Mouse (Mus musculus) central nervous system, embryonic 14 days (tissue): ENCODE data around the gene Zfp58. TPM values are rescaled to one million over a fixed set of nuclear protein-coding genes. Genes with fewer than 3 reads are reported as not detected.

Experiments used
- polyA plus RNA-seq: library from polyadenylated mRNA; depleted of rRNA; stranded (reverse); fragments of >200 nt; gene quantifications from 2 replicates; pipeline ENCODE4 v1.2.3, GENCODE M21; 2012; rRNA removed

The Zfp58 gene
- 5.7 and 6.2 TPM in 2 replicates for polyA plus RNA-seq

DNA sequence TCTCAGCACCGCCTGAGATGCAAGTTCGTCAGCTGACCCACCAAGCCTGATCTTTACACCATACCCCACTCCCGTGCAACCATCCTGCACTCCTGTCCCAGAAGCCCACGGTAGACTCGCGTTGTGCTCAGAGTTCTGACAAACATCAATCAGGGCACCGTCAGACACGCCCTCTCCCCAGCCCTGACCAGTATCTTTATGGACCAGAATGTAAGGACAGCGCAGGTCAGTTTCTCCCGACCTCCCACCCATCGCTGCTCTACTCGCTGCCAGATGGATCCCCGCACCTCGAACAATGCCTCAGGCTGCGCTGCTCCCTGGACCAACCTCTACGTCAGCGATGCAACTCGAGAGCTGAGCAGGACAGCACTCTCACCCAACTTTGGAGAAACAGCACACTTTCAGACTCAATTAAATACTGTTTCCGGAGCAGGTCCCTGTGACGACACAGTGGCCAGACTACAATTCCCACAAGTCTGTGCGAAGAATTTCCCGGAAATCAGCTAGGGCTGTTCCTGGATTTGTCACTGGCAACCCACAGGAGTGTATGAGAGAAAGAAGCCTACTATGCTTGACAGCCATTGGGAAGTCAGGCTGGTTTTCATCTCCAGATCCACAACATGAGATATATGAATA, at the start of gene Zfp58:
TSS of gene Zfp58 (minus strand) at position 472 of the 636 bp plus-strand sequence.

DNA sequence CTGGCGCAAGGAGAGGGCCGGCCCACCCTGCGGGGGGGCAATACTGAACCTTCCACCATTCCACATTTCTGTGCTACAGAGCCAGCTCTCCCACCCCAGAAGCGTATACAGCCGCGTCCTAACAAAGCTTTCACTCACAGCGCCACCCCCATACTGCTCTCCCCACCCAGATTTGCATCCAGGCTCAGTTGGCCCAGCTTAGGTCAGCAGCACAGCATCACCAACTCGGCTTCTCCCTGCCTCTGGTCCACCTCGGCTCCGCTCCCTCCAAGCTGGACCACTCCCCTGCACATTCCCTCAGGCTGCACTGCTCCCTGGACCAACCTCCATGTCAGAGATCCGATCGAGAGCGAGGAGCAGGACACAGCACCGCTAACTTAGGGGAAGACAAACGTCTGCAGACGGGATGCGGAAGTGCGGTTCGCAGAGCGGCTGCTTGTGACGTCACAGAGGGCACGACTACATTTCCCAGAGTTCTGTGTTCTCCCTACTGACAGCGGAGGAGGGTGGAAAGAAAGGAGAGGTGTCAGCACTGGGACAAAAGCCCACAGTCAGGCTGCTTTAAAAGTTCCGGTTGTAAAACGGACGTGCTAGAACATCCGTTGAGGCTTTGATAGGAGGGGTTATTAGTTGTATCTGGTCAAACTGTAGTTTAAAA, 25.5 kb upstream of the Zfp58 start, which contains the start of the genes Gm26965 and Zfp87:
TSS of gene Gm26965 (minus strand) at position 399 of the 658 bp plus-strand sequence.
TSS of gene Zfp87 (minus strand) at position 425 of the 658 bp plus-strand sequence.

DNA sequence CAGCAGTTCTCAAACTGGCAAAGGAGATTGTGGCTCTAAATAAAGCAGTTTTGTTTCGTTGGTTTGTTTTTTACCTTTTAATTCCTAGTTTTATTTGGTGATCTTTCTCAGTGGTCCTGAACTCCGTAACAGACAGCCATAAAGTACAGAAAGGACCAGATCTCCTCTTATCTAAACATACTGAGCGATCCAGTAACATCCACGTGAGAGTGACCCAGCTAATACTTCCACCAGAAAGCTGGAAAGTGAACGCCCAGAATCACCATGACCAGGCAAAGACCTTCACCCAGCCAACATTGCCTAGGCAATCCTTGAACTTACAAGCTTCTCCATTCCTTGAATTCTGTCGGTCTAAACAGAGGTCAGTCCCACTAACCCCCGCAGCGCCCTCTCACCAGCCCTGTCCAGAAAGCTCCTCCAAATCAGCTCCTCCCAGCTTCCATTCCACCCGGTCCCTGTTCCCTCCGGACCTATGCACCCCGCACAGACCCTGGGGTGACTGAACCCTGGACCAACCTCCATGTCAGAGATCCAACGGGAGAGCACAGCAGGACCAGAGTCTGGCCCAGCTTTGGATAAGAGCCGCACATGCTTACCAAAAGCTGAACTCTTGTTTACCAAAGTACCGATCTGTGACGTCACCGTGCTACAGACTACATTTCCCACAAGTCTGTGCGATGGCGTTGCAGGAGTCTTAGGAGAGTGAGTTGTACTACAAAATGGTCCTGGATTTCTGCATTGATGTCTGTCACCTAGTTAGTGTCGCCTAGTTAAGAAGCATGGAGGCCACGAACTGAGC, 16.5 kb downstream of the Zfp58 start, which contains the start of gene Zfp874b:
TSS of gene Zfp874b (minus strand) at position 634 of the 799 bp plus-strand sequence.

DNA sequence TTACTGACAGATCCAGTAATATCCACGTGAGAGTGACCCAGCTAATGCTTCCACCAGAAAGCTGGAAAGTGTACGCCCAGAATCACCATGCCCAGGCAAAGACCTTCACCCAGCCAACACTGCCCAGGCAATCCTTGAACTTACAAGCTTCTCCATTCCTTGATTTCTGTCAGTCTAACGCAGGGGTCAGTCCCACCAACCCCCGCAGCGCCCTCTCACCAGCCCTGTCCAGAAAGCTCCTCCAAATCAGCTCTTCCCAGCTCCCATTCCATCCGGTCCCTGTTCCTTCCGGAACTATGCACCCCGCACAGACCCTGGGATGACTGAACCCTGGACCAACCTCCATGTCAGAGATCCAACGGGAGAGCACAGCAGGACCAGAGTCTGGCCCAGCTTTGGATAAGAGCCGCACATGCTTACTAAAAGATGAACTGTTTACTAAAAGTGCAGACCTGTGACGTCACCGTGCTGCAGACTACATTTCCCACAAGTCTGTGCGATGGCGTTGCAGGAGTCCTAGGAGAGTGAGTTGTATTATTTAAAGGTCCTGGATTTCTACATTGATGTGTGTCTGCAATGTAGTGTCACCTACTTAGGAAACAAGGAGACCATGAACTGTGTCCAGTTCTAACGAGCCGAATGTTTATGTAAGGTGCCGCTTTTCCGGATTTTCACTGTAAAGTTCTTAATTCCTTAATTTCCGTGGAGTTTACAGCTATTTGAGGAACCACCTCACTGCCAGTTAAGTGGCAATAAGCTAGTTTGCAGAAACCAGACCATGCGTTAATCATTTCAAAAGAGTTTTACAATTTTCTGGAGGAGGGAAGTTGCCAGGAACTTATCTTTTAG, 49.0 kb downstream of the Zfp58 start, which contains the start of gene Zfp874a:
TSS of gene Zfp874a (minus strand) at position 453 of the 849 bp plus-strand sequence.

Other genes with a start within 250 kb of the Zfp58 start
- gene Zfp458, start 222.1 kb downstream of the Zfp58 start, polyA plus RNA-seq: 3.0 and 3.6 TPM in 2 replicates
- gene Zfp457, start 194.1 kb downstream of the Zfp58 start, polyA plus RNA-seq: 2.1 and 2.5 TPM in 2 replicates
- gene Zfp595, start 168.0 kb downstream of the Zfp58 start, polyA plus RNA-seq: 2.3 and 2.5 TPM in 2 replicates
- gene Gm28044, start 140.0 kb downstream of the Zfp58 start, polyA plus RNA-seq: not detected in 2 replicates
- gene Zfp953, start 139.9 kb downstream of the Zfp58 start, polyA plus RNA-seq: 0.59 and 0.71 TPM in 2 replicates
- 0.18 TPM in 1 of 2 replicates, not detected in the other for gene Gm28041, start 124.8 kb downstream of the Zfp58 start, polyA plus RNA-seq
- gene Zfp456, start 124.7 kb downstream of the Zfp58 start, polyA plus RNA-seq: 0.47 and 0.48 TPM in 2 replicates
- 3.7 and 5.1 TPM in 2 replicates for gene Zfp429, start 100.7 kb downstream of the Zfp58 start, polyA plus RNA-seq
- gene Zfp459, start 79.1 kb downstream of the Zfp58 start, polyA plus RNA-seq: 0.84 and 1.1 TPM in 2 replicates
- 2.9 and 3.1 TPM in 2 replicates for gene Zfp874a, start 48.9 kb downstream of the Zfp58 start, polyA plus RNA-seq
- gene Zfp874b, start 16.3 kb downstream of the Zfp58 start, polyA plus RNA-seq: 3.9 and 4.0 TPM in 2 replicates
- 0.05 TPM in 1 of 2 replicates, not detected in the other for gene Gm26965, start 25.6 kb upstream of the Zfp58 start, polyA plus RNA-seq
- gene Zfp87, start 25.6 kb upstream of the Zfp58 start, polyA plus RNA-seq: 23.0 and 23.8 TPM in 2 replicates
- 8.4 and 9.1 TPM in 2 replicates for gene Zfp748, start 53.3 kb upstream of the Zfp58 start, polyA plus RNA-seq
- gene Zfp729b, start 109.2 kb upstream of the Zfp58 start, polyA plus RNA-seq: 2.8 and 3.0 TPM in 2 replicates
- not detected in 2 replicates for gene Gm49345, start 137.2 kb upstream of the Zfp58 start, polyA plus RNA-seq
- 3.4 and 4.6 TPM in 2 replicates for gene Zfp729a, start 137.2 kb upstream of the Zfp58 start, polyA plus RNA-seq
- 9.3 and 10.6 TPM in 2 replicates for gene Zfp738, start 186.5 kb upstream of the Zfp58 start, polyA plus RNA-seq
- 6.9 and 8.0 TPM in 2 replicates for gene Zfp65, start 228.6 kb upstream of the Zfp58 start, polyA plus RNA-seq